Mouse (Mus musculus) embryonic facial prominence, embryonic 13.5 days (tissue): ENCODE results near the gene Arid1b. TPM values are rescaled to one million over a fixed set of nuclear protein-coding genes. Genes with fewer than 3 reads are reported as not detected.

Experiments used
- ATAC-seq: fragments of 200-750 bp; cut with Nextera tagmentation; 2 replicates; pipeline ENCODE4 v1.8.0; 2017; ENCODE audit warnings: low read depth; ENCODE audit not compliant: insufficient number of reproducible peaks, insufficient read depth, low FRiP score, low TSS enrichment
- H3K27ac ChIP-seq: fragments of 300-500 bp; sonication (generic); 2 replicates; pipeline ENCODE4 v1.5.1; 2015; ENCODE audit warnings: moderate library complexity, mild to moderate bottlenecking, inconsistent platforms
- H3K27me3 ChIP-seq: fragments of 300-500 bp; sonication (generic); 2 replicates; pipeline ENCODE4 v1.6.1; 2015; ENCODE audit warnings: mild to moderate bottlenecking, inconsistent platforms
- H3K36me3 ChIP-seq: fragments of 300-500 bp; sonication (generic); 2 replicates; pipeline ENCODE4 v1.6.1; 2015; ENCODE audit warnings: mild to moderate bottlenecking, inconsistent platforms
- H3K4me1 ChIP-seq: fragments of 300-500 bp; sonication (generic); 2 replicates; pipeline ENCODE4 v1.6.1; 2015; ENCODE audit warnings: inconsistent platforms
- H3K4me2 ChIP-seq: fragments of 300-500 bp; sonication (generic); 2 replicates; pipeline ENCODE4 v1.6.1; 2015; ENCODE audit warnings: moderate library complexity, mild to moderate bottlenecking, inconsistent platforms
- H3K4me3 ChIP-seq: fragments of 300-500 bp; sonication (generic); 2 replicates; pipeline ENCODE4 v1.5.1; 2015; ENCODE audit warnings: mild to moderate bottlenecking, inconsistent platforms
- H3K9ac ChIP-seq: fragments of 300-500 bp; sonication (generic); 2 replicates; pipeline ENCODE4 v1.6.1; 2015; ENCODE audit warnings: mild to moderate bottlenecking, inconsistent platforms
- H3K9me3 ChIP-seq: fragments of 300-500 bp; sonication (generic); 2 replicates; pipeline ENCODE4 v1.6.1; 2016; ENCODE audit warnings: inconsistent platforms
- WGBS: fragments of 180-500 bp; shearing (Covaris S2); methylation state at CpG from one replicate; pipeline ENCODE4 v1.1.7; 2015; ENCODE audit warnings: mixed read lengths; 5-methylcytosine and 5-hydroxymethylcytosine counted together
- polyA plus RNA-seq: library from polyadenylated mRNA; unstranded; fragments of >200 nt; fragmentation: Nextera tagmentation; extraction: Ambion mirVana; gene quantifications from 2 replicates; pipeline ENCODE4 v1.2.1, GENCODE M21; 2015

The Arid1b gene
- polyA plus RNA-seq, 1 experiment from 2014 or later = 13.0 TPM

DNA sequence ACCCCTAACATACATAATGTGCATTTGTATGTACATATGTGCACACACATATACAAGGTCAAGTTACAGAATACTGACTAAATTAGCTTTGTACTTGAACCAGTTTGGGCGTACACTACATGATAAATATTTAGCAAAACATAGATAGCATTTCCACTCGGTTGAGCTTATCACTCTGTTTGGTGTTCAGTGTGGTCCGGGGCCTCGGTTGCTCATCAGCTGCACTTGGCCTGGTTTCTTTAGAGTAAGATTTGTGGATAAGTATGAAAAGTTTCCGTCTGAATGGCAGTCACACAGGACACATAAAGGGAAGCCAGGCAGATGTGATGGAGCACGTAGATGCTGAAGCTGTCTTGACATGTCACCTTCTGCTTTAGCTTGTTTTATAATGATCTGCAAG is 202.4 kb downstream of the Arid1b start:
- no peak overlapping the region for H3K27ac ChIP-seq
- peaks cover 34% of the 10 kb centered on the region for H3K4me1 ChIP-seq
- H3K27me3 ChIP-seq = no peaks in the 10 kb centered on the region
- no peak overlapping the region for H3K4me3 ChIP-seq
- no peaks in the 10 kb centered on the region for H3K9me3 ChIP-seq
- no peaks in the 10 kb centered on the region for H3K36me3 ChIP-seq
- H3K9ac ChIP-seq = no peak overlapping the region
- 76% methylated on average over 6 of the region's 6 CpGs for WGBS
- H3K4me2 ChIP-seq = no peak overlapping the region
- ATAC-seq = no peak

DNA sequence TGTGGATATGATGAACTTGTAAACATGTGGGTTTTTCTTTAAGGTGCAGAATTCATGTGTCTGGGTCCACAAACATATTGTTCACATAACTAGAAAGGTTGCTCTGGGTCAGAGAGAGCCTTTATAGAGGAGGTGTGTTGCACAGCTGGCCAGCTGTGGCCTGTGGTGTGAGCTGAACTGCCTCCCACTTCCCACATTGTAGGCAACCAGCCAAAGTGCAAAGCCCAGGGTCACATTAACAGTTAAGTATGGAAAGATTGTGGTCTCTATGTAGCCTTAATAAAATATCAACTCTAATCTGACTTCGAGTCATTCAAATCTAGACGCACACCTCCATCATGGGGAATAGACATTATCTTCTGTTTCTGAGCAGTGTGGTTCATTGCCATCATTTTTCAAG is 203.0 kb downstream of the Arid1b start:
- no peak overlapping the region for H3K27ac ChIP-seq
- no peak for ATAC-seq
- H3K4me2 ChIP-seq = no peak overlapping the region
- no peak overlapping the region for H3K9ac ChIP-seq
- H3K27me3 ChIP-seq = no peaks in the 10 kb centered on the region
- no peaks in the 10 kb centered on the region for H3K9me3 ChIP-seq
- 92% methylated on average over 2 of the region's 2 CpGs for WGBS
- H3K4me1 ChIP-seq = peaks cover 34% of the 10 kb centered on the region
- no peaks in the 10 kb centered on the region for H3K36me3 ChIP-seq
- no peak overlapping the region for H3K4me3 ChIP-seq

DNA sequence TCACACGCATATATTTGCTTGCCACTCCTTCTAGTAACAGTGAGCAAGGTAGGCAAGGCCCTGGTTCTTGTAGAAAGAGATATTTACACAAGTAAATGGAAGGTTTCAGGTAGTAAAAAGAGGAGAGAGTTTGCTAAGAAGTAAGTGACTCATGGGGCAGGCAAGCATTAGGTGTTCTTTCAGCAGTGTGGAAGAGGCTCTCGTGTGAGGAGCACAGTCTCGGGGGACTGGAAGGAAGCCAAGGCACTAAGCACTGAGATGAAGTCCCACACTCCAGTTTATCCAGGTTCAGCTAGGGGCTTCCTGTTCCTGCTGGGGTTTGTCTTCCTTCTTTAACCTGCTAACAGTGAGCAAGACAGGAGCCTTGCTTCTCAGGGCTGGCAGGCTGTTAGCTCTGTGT is 203.6 kb downstream of the Arid1b start:
- Histone ChIP-seq H3K27ac (no peak overlapping the region), H3K9me3 (no peaks in the 10 kb centered on the region), H3K27me3 (no peaks in the 10 kb centered on the region), H3K9ac (no peak overlapping the region), H3K4me3 (no peak overlapping the region), H3K4me2 (no peak overlapping the region), H3K36me3 (no peaks in the 10 kb centered on the region), H3K4me1 (peaks cover 37% of the 10 kb centered on the region)
- no peak for ATAC-seq
- WGBS = 80% methylated on average over 3 of the region's 3 CpGs

DNA sequence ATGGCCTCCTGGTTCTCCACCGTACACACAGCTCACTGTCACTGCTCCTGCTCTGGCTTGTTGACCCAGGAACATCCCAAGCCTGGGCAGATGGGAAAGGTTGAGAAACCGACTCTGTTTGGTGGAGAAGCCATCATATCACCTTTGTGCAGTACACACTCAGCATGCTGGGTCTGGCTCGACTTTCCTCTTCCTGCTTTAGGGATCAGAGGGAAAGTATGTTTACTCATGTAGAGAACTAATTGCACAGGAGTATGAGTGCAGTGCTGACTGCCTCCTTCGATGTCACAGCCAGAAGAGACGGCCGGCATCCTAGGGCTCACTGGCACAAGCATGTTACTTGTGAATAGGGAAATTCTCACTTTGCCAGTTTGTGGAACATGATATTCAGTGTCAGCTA is 204.1 kb downstream of the Arid1b start:
- WGBS = 69% methylated on average over 6 of the region's 6 CpGs
- Histone ChIP-seq H3K4me2 (no peak overlapping the region), H3K9ac (no peak overlapping the region), H3K4me1 (peaks cover 41% of the 10 kb centered on the region), H3K9me3 (no peaks in the 10 kb centered on the region), H3K36me3 (no peaks in the 10 kb centered on the region), H3K27ac (no peak overlapping the region; the same call in 1 of the 2 replicates), H3K27me3 (no peaks in the 10 kb centered on the region), H3K4me3 (no peak overlapping the region)
- ATAC-seq = no peak

DNA sequence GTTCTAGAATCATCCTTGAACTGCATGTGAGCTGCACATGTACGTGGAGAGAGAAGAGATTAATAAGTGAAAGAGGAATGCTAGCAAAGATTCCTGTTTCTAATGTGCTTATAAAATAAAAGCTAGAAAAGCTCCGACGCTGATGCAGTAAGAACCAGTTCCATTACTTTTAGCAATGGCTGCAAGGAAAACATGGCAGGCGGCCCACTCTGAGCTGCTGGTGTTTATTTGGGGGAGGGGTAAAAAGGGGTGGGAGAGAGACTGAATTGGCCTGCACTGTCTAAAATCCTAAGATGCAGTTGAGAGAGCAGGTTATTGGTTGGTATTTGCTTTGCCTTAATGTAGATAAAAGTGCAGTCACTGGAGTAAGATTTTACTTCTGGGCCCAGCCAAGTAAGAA is 204.7 kb downstream of the Arid1b start:
- Histone ChIP-seq H3K4me1 (peaks cover 45% of the 10 kb centered on the region), H3K9ac (no peak overlapping the region), H3K27me3 (no peaks in the 10 kb centered on the region), H3K36me3 (no peaks in the 10 kb centered on the region), H3K9me3 (no peaks in the 10 kb centered on the region), H3K27ac (no peak overlapping the region), H3K4me3 (no peak overlapping the region), H3K4me2 (no peak overlapping the region)
- ATAC-seq = no peak
- WGBS = 61% methylated on average over 4 of the region's 4 CpGs

DNA sequence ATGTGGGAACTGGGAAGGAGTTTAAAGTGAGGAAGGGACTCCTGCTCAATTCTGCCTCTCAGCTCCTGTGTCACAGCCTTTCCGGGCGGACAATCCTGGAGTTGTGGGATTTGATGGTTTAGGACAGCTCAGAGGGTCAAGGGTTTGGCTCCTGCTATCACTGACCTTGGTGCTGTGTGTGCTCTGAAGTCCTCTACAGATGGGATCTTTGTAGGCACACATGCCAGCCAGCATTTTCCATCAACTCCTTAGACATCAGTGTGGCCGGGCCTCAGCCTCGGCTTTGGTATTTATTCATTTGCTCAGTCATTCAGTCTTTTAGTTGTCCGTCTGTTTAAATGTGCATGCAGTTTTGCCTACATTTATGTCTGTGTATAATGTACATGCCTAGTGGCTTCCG is 206.5 kb downstream of the Arid1b start:
- Histone ChIP-seq H3K4me1 (peaks cover 34% of the 10 kb centered on the region), H3K9ac (no peak overlapping the region), H3K4me3 (no peak overlapping the region), H3K27ac (no peak overlapping the region), H3K9me3 (no peaks in the 10 kb centered on the region), H3K27me3 (no peaks in the 10 kb centered on the region), H3K36me3 (no peaks in the 10 kb centered on the region), H3K4me2 (no peak overlapping the region)
- 92% methylated on average over 6 of the region's 6 CpGs for WGBS
- ATAC-seq = no peak

DNA sequence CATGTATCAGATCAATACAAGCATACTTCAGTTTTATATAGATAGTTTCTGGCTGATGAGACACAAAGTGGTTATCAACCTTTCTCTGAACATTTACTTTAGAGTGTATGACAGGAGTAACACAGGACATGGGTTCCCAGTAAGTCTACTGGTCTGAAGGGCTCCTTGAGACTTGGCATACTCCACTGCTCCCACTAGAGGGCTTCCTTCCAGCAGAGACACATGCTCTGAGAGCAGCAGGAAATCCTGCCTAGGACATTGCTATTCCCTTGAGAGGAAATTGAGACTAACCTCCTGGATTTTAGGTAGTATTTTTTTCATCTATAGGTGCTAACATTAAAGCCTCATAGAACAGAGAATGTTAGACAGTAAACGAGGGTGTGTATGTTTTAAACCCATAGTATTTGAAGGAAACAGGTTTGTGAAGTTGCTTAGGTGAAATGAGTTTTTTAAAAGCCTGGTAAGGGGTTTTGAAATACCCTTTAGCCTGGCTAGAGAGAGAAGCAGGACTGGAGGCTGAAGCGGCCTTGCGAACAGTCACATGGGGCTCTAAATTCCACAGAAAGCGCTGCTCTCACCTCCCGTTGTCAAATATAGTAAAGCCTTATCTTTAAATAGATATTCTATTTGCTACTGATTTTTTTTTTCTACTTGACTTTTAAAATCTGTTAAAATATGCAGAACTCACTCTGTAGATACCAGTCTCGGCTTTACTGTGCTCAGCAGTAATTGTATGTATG is 207.9 kb downstream of the Arid1b start:
- H3K36me3 ChIP-seq = no peaks in the 10 kb centered on the region
- H3K9ac ChIP-seq = no peak overlapping the region
- no peak overlapping the region for H3K4me3 ChIP-seq
- WGBS = 79% methylated on average over 6 of the region's 6 CpGs
- no peak overlapping the region for H3K4me2 ChIP-seq
- no peaks in the 10 kb centered on the region for H3K27me3 ChIP-seq
- H3K27ac ChIP-seq = no peak overlapping the region
- peaks cover 30% of the 10 kb centered on the region for H3K4me1 ChIP-seq
- ATAC-seq = no peak
- no peaks in the 10 kb centered on the region for H3K9me3 ChIP-seq

DNA sequence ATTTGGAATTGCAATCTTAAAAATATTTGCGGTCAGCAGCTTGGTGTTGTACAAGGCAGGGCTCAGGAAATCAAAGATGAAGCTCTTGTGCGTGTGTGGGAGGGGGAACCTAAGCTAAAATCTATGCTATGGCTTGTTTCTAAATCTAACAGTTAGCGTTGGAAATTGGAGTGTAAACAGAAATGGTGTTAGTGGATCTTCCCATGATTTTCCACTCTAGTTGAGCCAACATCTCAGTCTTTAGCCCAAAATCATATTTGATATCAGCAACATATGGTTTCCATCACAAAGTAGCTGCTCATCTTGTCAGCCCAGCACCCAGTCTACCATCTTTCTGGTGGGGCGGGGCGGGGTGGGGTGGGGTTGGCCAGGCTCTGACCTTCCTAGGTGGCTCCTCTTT is 208.6 kb downstream of the Arid1b start:
- H3K4me1 ChIP-seq = peaks cover 31% of the 10 kb centered on the region
- H3K4me3 ChIP-seq = no peak overlapping the region
- WGBS = 83% methylated on average over 5 of the region's 5 CpGs

DNA sequence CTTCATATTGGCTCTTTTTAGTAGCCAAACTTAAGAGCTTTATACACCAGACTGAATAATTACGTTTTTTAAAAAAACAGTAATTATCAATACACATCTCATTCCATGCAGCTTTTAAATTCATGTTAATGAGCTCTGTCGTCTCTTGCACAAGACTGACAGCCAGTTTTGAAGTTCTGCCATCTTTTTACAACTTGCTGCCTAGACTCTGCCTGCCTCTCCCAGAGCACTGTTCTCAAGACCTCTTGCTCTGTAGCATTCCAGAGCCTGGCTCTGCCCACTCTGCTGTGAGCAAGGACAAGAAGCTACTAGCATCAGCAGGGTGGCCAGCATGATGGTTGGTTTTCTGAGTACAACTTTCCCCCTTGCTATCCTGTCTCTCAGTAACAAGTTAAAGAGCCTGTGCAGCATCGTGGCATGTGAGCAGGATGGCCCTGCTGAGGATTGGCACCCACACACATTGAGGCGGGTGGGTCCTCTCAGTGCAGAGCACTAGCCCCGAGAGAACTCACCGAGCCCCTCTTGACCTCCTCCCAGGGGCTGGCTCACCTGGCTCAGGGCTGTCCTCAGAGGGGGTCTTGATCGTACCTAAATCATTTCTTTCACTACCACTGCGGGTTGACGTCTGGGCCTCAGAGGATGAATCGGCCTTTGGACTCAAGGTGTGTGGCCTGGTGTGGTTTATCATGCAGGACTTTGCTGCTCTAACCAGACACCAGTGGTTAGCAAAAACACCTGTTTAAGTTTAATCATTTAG is 209.4 kb downstream of the Arid1b start:
- Histone ChIP-seq H3K9ac (no peak overlapping the region), H3K27ac (no peak overlapping the region), H3K4me2 (no peak overlapping the region), H3K36me3 (no peaks in the 10 kb centered on the region), H3K4me3 (no peak overlapping the region), H3K9me3 (no peaks in the 10 kb centered on the region), H3K27me3 (no peaks in the 10 kb centered on the region), H3K4me1 (peaks cover 26% of the 10 kb centered on the region)
- WGBS = 82% methylated on average over 10 of the region's 10 CpGs
- no peak for ATAC-seq

More for the DNA sequence above, 208.6 kb downstream of the Arid1b start:
- H3K27me3 ChIP-seq = no peaks in the 10 kb centered on the region
- ATAC-seq = no peak
- no peaks in the 10 kb centered on the region for H3K36me3 ChIP-seq
- H3K4me2 ChIP-seq = no peak overlapping the region
- no peaks in the 10 kb centered on the region for H3K9me3 ChIP-seq
- H3K27ac ChIP-seq = no peak overlapping the region
- no peak overlapping the region for H3K9ac ChIP-seq

DNA sequence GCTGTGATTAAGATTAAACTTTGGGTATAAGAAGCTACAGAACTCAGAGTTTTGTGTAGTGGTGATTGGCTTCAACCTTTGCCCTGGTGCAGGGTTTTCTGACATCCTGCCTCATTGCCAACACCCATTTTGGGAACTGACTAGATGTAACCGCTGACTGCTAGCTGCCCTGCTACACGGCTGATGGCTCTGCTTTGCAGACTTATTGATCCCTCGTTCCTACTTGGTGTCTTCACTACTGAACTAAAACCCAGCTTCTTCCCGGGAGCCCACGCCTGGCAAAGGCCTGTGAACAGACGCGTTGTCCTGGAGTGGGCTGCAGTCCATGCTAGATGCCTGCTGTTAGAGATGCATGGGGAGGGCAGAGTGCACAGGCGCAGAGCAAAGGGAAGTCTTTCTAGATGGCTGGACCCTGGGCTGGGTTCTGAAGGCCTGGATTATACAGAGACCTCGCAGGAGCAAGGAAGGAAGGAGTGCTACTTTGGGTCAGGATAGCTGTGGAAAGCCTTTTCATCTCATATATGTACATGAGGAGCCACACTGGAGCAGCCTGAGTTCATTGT is 210.1 kb downstream of the Arid1b start:
- Histone ChIP-seq H3K27me3 (no peaks in the 10 kb centered on the region), H3K4me1 (peaks cover 25% of the 10 kb centered on the region), H3K9ac (no peak overlapping the region), H3K27ac (no peak overlapping the region), H3K4me3 (no peak overlapping the region), H3K36me3 (no peaks in the 10 kb centered on the region), H3K9me3 (no peaks in the 10 kb centered on the region), H3K4me2 (no peak overlapping the region)
- ATAC-seq = no peak
- WGBS = 92% methylated on average over 9 of the region's 9 CpGs

DNA sequence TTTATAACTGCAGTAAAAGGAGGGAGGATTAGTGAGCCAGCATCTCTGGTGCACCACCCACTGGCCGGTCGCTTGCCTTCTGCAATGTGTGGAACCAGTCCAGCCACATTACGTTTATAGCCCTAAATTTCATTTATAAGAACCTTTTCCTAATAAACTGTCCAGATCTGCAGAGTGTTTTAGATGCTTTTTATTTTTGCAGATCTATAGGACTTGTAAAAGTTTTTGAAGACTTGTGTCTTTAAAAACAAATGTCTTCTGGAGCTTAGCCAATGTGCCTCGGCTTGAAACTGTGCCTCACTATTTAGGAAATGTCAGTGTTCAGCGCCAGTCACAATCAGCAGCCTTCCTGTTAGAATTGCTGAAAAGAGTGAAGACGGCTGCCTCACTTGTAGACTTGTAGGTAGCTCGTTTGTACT is 211.0 kb downstream of the Arid1b start:
- Histone ChIP-seq H3K4me2 (no peak overlapping the region), H3K27ac (no peak overlapping the region), H3K4me1 (peaks cover 32% of the 10 kb centered on the region), H3K9me3 (no peaks in the 10 kb centered on the region), H3K27me3 (no peaks in the 10 kb centered on the region), H3K4me3 (no peak overlapping the region), H3K36me3 (no peaks in the 10 kb centered on the region), H3K9ac (no peak overlapping the region)
- ATAC-seq = no peak
- 58% methylated on average over 7 of the region's 7 CpGs for WGBS

DNA sequence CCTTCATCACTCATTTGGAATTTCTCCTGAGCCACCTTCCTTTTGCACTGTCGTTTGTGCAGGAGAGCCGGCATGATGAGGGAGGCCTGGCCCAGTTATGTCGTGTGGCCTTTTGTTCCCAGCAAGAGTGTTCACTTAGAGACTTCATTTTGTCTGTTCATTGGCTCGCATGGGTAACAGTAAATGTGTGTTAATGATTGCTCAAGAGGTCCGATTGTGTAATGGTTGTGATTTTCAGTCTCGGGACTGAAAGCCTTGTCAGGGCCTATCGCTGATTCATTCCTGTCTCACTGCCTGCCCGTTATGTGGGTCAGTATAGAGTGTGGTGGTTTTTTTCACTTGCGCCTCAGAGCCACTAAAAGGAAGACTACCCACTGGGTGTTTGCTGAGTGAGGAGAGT is 212.6 kb downstream of the Arid1b start:
- no peaks in the 10 kb centered on the region for H3K9me3 ChIP-seq
- no peaks in the 10 kb centered on the region for H3K27me3 ChIP-seq
- H3K27ac ChIP-seq = no peak overlapping the region
- no peak overlapping the region for H3K4me3 ChIP-seq
- ATAC-seq = no peak
- H3K4me1 ChIP-seq = peaks cover 44% of the 10 kb centered on the region
- 75% methylated on average over 9 of the region's 9 CpGs for WGBS
- no peak overlapping the region for H3K9ac ChIP-seq
- H3K36me3 ChIP-seq = no peaks in the 10 kb centered on the region
- H3K4me2 ChIP-seq = no peak overlapping the region
